Mouse (Mus musculus) kidney, postnatal 36 days (tissue): ENCODE data around the gene Sct.

Experiments used
- DNase-seq, 2 experiments: peaks; one replicate each; pipeline ENCODE4 v3.0.0; 2021 to 2022; ENCODE audit warnings: mixed read lengths in 2 of 2

The Sct gene

GRCm38 (mm10) chr7:141229702-141230101 is 49.2 kb downstream of the Sct start:
- DNase-seq = no peak
